Comparison of ENCODE assay signal across 17 mouse cellular contexts in the genomic region with DNA sequence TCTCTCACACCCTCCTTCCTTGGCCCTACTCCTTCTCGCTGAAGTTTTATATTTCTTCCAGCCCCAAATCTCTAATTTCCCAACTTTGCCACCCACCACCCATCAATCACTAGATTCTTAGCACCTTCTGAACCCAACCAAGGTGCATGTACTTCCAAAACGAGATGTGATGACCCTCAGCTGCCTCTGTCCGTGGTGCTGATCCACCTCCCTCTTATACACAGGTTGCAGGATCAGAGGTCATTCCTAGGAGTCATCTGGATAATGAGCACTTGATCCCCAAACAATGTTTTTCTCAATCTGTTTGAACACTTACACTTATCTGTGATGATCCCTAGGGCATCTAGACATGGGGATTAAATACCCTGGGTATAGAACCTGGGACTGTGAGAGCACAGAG.
DNase-seq lines count a peak whose midpoint lies in the region; ATAC-seq and TF ChIP-seq lines count a peak whose summit lies in the region.
"Had no signal": no experiment of that assay in that cellular context is flagged by ENCODE, and none has a peak within 500 bp of the region (broad histone marks: within the 10 kb centered on the region; RNA-seq: fewer than 3 reads in every experiment).

No protein-coding gene starts in this region.

- DNase-seq in hindbrain, embryonic 10.5 days (ENCODE audit: low spot score) = peak; percentile 27
- DNase-seq in hindbrain, embryonic 14.5 days (ENCODE audit: low spot score) = no peak
- DNase-seq in testis, postnatal 10 days (ENCODE audit: low spot score) = peak; percentile 44
- no peak for DNase-seq in testis, postnatal 14 days (ENCODE audit: low spot score)
- peak; percentile 32 for DNase-seq in embryo, embryonic 9.5 days (ENCODE audit: extremely low spot score)
- peak; percentile 7 for DNase-seq in yolk sac, embryonic 10.5 days (ENCODE audit: low spot score)
- no peak for DNase-seq in gastrocnemius, adult 2 months
- DNase-seq: cerebellum, adult 11-12 months; liver, postnatal 0 days; midbrain, embryonic 14.5 days; thymus, adult 2 months had no signal

- H3K4me1 ChIP-seq in hindbrain, embryonic 10.5 days (replicated peaks) = peaks cover 10% of the 10 kb centered on the region; the same call in 1 of the 2 replicates
- no peaks in the 10 kb centered on the region for H3K4me1 ChIP-seq in hindbrain, embryonic 14.5 days (replicated peaks; ENCODE audit: control insufficient read depth, insufficient read depth, low read length)
- H3K4me1 ChIP-seq: heart, embryonic 13.5 days; limb, embryonic 13.5 days had no signal

- WGBS in hindbrain, embryonic 10.5 days = 35% methylated on average over 3 of the region's 3 CpGs
- WGBS in hindbrain, embryonic 14.5 days = 55% methylated on average over 3 of the region's 3 CpGs

- H3K27me3 ChIP-seq in hindbrain, embryonic 10.5 days (ENCODE audit: insufficient read depth, poor library complexity, severe bottlenecking) = no peaks in the 10 kb centered on the region
- H3K27me3 ChIP-seq in hindbrain, embryonic 14.5 days (ENCODE audit: control insufficient read depth, insufficient read depth, low read length) = no peaks in the 10 kb centered on the region
- H3K27me3 ChIP-seq: heart, embryonic 13.5 days; limb, embryonic 13.5 days had no signal

- no peaks in the 10 kb centered on the region for H3K9me3 ChIP-seq in hindbrain, embryonic 10.5 days
- no peaks in the 10 kb centered on the region for H3K9me3 ChIP-seq in hindbrain, embryonic 14.5 days (ENCODE audit: control insufficient read depth, low read length)
- H3K9me3 ChIP-seq: heart, embryonic 13.5 days; limb, embryonic 13.5 days had no signal

- H3K27ac ChIP-seq in hindbrain, embryonic 10.5 days = no peak overlapping the region
- H3K27ac ChIP-seq in hindbrain, embryonic 14.5 days = no peak overlapping the region
- H3K27ac ChIP-seq in gastrocnemius, adult 2 months = no peak overlapping the region
- H3K27ac ChIP-seq: heart, embryonic 13.5 days; limb, embryonic 13.5 days; macrophage had no signal

- ATAC-seq in hindbrain, embryonic 14.5 days (ENCODE audit: low FRiP score) = no peak
- no peak for ATAC-seq in granulocyte monocyte progenitor cell, adult 5-6 weeks (replicated peaks; ENCODE audit: poor library complexity, severe bottlenecking)
- ATAC-seq: intestine, postnatal 0 days; liver, postnatal 0 days had no signal

- intact Hi-C loops in gastrocnemius, adult 2 months (cut with DNase I) = no loop called here

- no peaks in the 10 kb centered on the region for H3K36me3 ChIP-seq in hindbrain, embryonic 10.5 days
- H3K36me3 ChIP-seq in hindbrain, embryonic 14.5 days (replicated peaks; ENCODE audit: control insufficient read depth, insufficient read depth) = no peaks in the 10 kb centered on the region
- H3K36me3 ChIP-seq: heart, embryonic 13.5 days; limb, embryonic 13.5 days had no signal

- no peak for TF ChIP-seq CTCF in gastrocnemius, adult 2 months (IDR thresholded peaks at IDR 0.05)

- H3K9ac ChIP-seq in hindbrain, embryonic 14.5 days = no peak overlapping the region
- H3K9ac ChIP-seq: heart, embryonic 13.5 days; limb, embryonic 13.5 days; liver, postnatal 0 days had no signal

- H3K4me3 ChIP-seq in hindbrain, embryonic 10.5 days = no peak overlapping the region
- H3K4me3 ChIP-seq in hindbrain, embryonic 14.5 days (replicated peaks; ENCODE audit: low read length) = no peak overlapping the region
- H3K4me3 ChIP-seq in gastrocnemius, adult 2 months = no peak overlapping the region
- H3K4me3 ChIP-seq: erythroblast, embryonic 14.5 days; heart, embryonic 13.5 days; limb, embryonic 13.5 days had no signal

- no peak overlapping the region for H3K4me2 ChIP-seq in hindbrain, embryonic 14.5 days (replicated peaks)
- H3K4me2 ChIP-seq: heart, embryonic 13.5 days; limb, embryonic 13.5 days had no signal

Comparison
In these comparisons a context has a peak if more than half of its experiments do, and no peak if none do; other contexts are left out.
1. DNase-seq: peak in hindbrain, embryonic 10.5 days (single experiment), testis, postnatal 10 days (single experiment), embryo, embryonic 9.5 days (single experiment) and yolk sac, embryonic 10.5 days (single experiment); none in hindbrain, embryonic 14.5 days (single experiment), testis, postnatal 14 days (single experiment) and gastrocnemius, adult 2 months (single experiment).